Mouse (Mus musculus): Measurements from ENCODE around the gene Ang4.
"Not testable (repeated sequence)": the region's sequence is repeated elsewhere in the genome, so short reads cannot be mapped to it uniquely, and the experiment has no call there.

Ang4 gene

DNA sequence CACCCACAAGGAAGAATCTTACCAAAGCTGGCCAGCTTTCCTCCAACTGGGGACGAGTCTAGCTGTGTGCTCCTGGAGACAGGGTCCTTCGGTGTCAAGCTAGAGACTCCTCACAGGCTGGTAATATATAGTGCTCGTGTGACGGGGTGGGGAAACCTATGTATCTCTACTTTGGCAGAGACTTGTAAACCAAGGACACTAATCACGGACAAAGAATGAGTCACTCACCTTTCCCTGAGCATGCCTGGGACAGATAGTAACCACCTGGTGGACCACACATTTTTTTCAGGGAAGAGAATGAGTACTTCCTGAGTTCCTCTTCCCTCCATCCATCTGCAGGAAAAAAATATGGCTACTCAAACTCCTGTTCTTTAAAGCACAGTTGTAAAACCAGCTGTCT lies at the start of gene Ang4:
TSS of gene Ang4 (minus strand) at position 101 of the 400 bp plus-strand sequence.
- DNase-seq, result no peak

GRCm38 (mm10) chr14:51799746-51800145 lies 26.4 kb upstream of the Ang4 start, which contains the start of gene AY358078:
TSS of gene AY358078 (plus strand) at chr14:51800046.
- DNase-seq, result no peak

GRCm38 (mm10) chr14:51794106-51794505 lies 20.7 kb upstream of the Ang4 start:
- no peak for DNase-seq

- no peak for DNase-seq
Measured at GRCm38 (mm10) chr14:51789196-51789595, 15.8 kb upstream of the Ang4 start.

GRCm38 (mm10) chr14:51787061-51787460 lies 13.7 kb upstream of the Ang4 start:
- no peak for DNase-seq

DNA sequence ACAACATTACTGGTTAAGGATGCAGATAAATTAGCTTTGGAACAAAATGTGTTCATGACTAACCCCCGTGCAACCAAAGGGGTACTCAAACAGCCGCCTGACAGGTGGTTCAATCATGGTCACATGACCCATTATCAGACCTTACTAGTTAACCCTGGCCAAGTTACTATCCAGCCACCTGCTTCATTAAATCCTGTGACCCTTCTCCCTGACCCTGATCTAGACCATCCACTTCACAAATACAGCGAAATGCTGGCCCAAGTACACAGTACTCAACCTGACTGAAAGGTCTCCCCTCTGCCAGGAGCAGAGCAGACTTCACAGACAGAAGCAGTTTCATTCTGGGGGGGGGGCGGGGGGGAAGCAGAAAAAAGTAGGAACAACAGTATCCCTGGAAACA lies 12.9 kb upstream of the Ang4 start:
- no peak for DNase-seq

DNA sequence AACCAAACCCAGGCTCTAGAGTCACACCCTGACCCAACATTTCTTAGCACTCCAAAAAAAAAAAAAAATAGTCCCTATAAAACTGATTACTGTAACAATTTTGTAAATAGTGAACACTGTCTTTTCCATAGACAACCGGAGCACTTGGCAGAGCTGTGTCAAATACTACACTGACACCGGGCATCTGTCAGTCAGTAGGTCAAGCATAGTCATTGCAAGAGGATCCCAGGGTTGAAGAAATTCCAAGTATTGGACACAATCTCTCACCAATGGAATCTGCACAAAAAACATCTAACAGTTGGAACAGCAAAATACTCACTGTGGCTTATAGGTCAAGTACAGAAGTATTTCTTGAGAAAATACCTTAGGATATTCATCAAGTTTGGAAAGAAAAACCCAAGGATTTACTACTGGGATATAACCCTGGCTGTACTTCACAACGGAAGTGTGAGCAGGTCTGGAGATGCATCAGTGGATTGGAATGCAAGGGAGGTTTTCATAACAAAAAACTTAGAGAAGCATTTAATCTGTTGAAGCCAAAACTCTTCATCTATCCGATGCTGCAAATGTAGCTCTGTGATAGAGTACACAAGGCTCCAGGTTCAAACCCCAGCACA lies 5.6 kb upstream of the Ang4 start:
- DNase-seq, result no peak

DNA sequence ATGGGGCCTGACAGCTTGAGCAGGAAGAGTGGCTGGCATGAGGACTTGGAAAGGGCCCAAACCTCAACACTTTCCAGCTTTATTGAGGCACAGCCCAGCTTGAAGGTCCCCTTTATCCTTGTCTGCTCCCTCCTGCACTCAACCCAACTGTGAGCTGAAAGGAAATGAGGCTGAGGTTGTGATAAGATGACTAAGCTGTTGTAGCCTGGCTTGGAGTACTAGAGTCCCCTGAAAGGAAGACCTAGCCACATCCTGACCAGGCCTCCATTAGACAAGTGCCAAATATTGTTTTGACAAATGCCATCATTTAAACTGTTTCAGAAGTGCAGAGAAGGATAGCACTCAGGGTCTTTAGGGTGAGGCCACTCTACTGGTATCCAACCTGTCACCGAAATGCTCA lies 4.4 kb upstream of the Ang4 start:
- no peak for DNase-seq

GRCm38 (mm10) chr14:51771378-51771777 lies 2.0 kb downstream of the Ang4 start:
- DNase-seq, result not testable (repeated sequence)

DNA sequence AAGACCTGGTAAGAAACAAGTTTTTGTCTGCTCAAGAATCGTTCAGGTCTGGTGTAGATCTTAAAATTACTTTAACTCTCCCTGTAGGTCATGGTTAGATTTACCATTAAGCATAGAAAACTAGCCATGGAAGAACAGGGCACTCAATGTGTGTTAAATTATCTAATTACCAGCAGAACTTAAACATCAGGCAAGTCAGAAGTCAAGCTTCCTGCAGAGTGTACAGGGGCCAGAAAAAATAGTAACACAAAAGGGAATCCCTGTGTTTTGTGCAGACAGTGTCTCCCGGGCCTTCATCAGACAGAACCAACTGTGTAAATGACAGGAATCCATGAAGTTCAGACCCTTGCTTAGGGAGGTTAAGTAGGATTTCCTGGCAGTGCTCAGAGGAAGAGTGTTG lies 17.4 kb downstream of the Ang4 start:
- no peak for DNase-seq

GRCm38 (mm10) chr14:51740347-51741170 lies 32.8 kb downstream of the Ang4 start:
- peak in 1 of 2 experiments; percentile 42 for DNase-seq

GRCm38 (mm10) chr14:51739150-51739993 lies 34.0 kb downstream of the Ang4 start:
- peak in 1 of 2 experiments; percentile 23 for DNase-seq

GRCm38 (mm10) chr14:51738411-51739149 lies 34.8 kb downstream of the Ang4 start:
- no peak for DNase-seq

GRCm38 (mm10) chr14:51737967-51738366 lies 35.4 kb downstream of the Ang4 start:
- DNase-seq, result no peak

GRCm38 (mm10) chr14:51717083-51717482 lies 56.3 kb downstream of the Ang4 start, which contains the start of gene Gm5800:
TSS of gene Gm5800 (minus strand) at chr14:51717183.
- no peak for DNase-seq
